Mouse (Mus musculus) MEL (cell line): ENCODE results near the gene Dync2h1. TPM values are rescaled to one million over a fixed set of nuclear protein-coding genes. Genes with fewer than 3 reads are reported as not detected.

Experiments used
- DNase-seq: peaks from one replicate; pipeline ENCODE4 v3.0.0; 2011; ENCODE audit warnings: low read depth, low spot score
- H3K27ac ChIP-seq: 2 replicates; pipeline ENCODE4 v1.5.1; 2012; ENCODE audit warnings: low read depth, mild to moderate bottlenecking, control low read depth, low read length, moderate library complexity; ENCODE audit not compliant: control insufficient read depth
- H3K27me3 ChIP-seq, 2 experiments: fragments of 150-350 bp in 1 of 2; sonication (generic) in 1 of 2; 2 replicates each; pipeline ENCODE4 v1.6.1; 2012; ENCODE audit warnings: low read length in 2 of 2, mild to moderate bottlenecking in 2 of 2, improper control_type of control experiment in 1 of 2, moderate library complexity in 1 of 2; ENCODE audit not compliant: insufficient read depth in 2 of 2, control insufficient read depth in 1 of 2
- H3K36me3 ChIP-seq, 2 experiments: 2 replicates each; pipeline ENCODE4 v1.6.1; 2012 to 2014; ENCODE audit warnings: low read length in 2 of 2, improper control_type of control experiment in 1 of 2, inconsistent platforms in 1 of 2, mild to moderate bottlenecking in 1 of 2; ENCODE audit not compliant: insufficient read depth in 2 of 2, control insufficient read depth in 1 of 2
- H3K4me1 ChIP-seq, 2 experiments: fragments of 150-350 bp in 1 of 2; sonication (generic) in 1 of 2; 2 replicates each; pipeline ENCODE4 v1.6.1; 2012; ENCODE audit warnings: low read length in 2 of 2, improper control_type of control experiment in 1 of 2, mild to moderate bottlenecking in 1 of 2; ENCODE audit not compliant: insufficient read depth in 2 of 2, control insufficient read depth in 1 of 2
- H3K4me3 ChIP-seq, 2 experiments: fragments of 150-350 bp in 1 of 2; sonication (generic) in 1 of 2; 2 replicates each; pipeline ENCODE4 v1.5.1; 2012; ENCODE audit warnings: low read depth in 2 of 2, low read length in 2 of 2, mild to moderate bottlenecking in 2 of 2, moderate library complexity in 2 of 2, control low read depth in 1 of 2, improper control_type of control experiment in 1 of 2; ENCODE audit not compliant: control insufficient read depth in 1 of 2, insufficient read depth in 1 of 2
- H3K79me2 ChIP-seq: 2 replicates; pipeline ENCODE4 v1.6.1; 2012; ENCODE audit warnings: mild to moderate bottlenecking, low read length, moderate library complexity; ENCODE audit not compliant: control insufficient read depth, poor library complexity, insufficient read depth
- H3K9ac ChIP-seq: 2 replicates; pipeline ENCODE4 v1.6.1; 2012; ENCODE audit warnings: low read depth, mild to moderate bottlenecking, control low read depth, low read length, moderate library complexity; ENCODE audit not compliant: control insufficient read depth, poor library complexity, severe bottlenecking
- H3K9me3 ChIP-seq: fragments of 150-350 bp; sonication (generic); replicated peaks from 2 replicates; pipeline ENCODE4 v1.6.1; 2012; ENCODE audit warnings: mild to moderate bottlenecking, low read length, improper control_type of control experiment, moderate library complexity; ENCODE audit not compliant: insufficient read depth
- BHLHE40 ChIP-seq: IDR thresholded peaks from 2 replicates; pipeline ENCODE4 v1.6.1; 2012; ENCODE audit warnings: low read depth, mild to moderate bottlenecking, inconsistent platforms, low read length, improper control_type of control experiment, borderline replicate concordance
- CHD2 ChIP-seq: IDR thresholded peaks from 2 replicates; pipeline ENCODE4 v1.6.1; 2011; ENCODE audit warnings: low read length, improper control_type of control experiment
- E2F4 ChIP-seq: IDR thresholded peaks from 2 replicates; pipeline ENCODE4 v1.6.1; 2011; ENCODE audit warnings: low read depth, low read length, improper control_type of control experiment, borderline replicate concordance
- ELF1 ChIP-seq: IDR thresholded peaks from 2 replicates; pipeline ENCODE4 v1.6.1; 2014; ENCODE audit warnings: low read depth, mild to moderate bottlenecking, inconsistent platforms, low read length, improper control_type of control experiment, moderate library complexity
- EP300 ChIP-seq, 2 experiments: IDR thresholded peaks; 2 replicates each; pipeline ENCODE4 v1.6.1; 2011; ENCODE audit warnings: improper control_type of control experiment in 2 of 2, low read length in 2 of 2, low read depth in 1 of 2, mild to moderate bottlenecking in 1 of 2
- GATA1 ChIP-seq: IDR thresholded peaks from 2 replicates; pipeline ENCODE4 v1.6.1; 2011; ENCODE audit warnings: low read depth, low read length, improper control_type of control experiment
- HCFC1 ChIP-seq: IDR thresholded peaks from 2 replicates; pipeline ENCODE4 v1.6.1; 2012; ENCODE audit warnings: low read depth, mild to moderate bottlenecking, inconsistent platforms, low read length, improper control_type of control experiment, moderate library complexity
- JUND ChIP-seq: IDR thresholded peaks from 2 replicates; pipeline ENCODE4 v1.6.1; 2011; ENCODE audit warnings: low read depth, mild to moderate bottlenecking, improper control_type of control experiment, low read length
- KAT2A ChIP-seq: conservative IDR thresholded peaks from 2 replicates; pipeline ENCODE4 v1.6.1; 2012; ENCODE audit warnings: low read depth, low read length, improper control_type of control experiment, inconsistent platforms
- MAFK ChIP-seq: IDR thresholded peaks from 2 replicates; pipeline ENCODE4 v1.6.1; 2011; ENCODE audit warnings: low read depth, mild to moderate bottlenecking, low read length, improper control_type of control experiment, borderline replicate concordance
- MAZ ChIP-seq: IDR thresholded peaks from 2 replicates; pipeline ENCODE4 v1.6.1; 2012; ENCODE audit warnings: low read depth, mild to moderate bottlenecking, inconsistent platforms, low read length, improper control_type of control experiment
- MEF2A ChIP-seq: IDR thresholded peaks from 2 replicates; pipeline ENCODE4 v1.6.1; 2014; ENCODE audit warnings: low read depth, mild to moderate bottlenecking, inconsistent platforms, low read length, improper control_type of control experiment; ENCODE audit not compliant: poor library complexity, insufficient replicate concordance, severe bottlenecking; ENCODE audit errors: extremely low read depth
- MYB ChIP-seq: IDR thresholded peaks from 2 replicates; pipeline ENCODE4 v1.6.1; 2011; ENCODE audit warnings: mild to moderate bottlenecking, low read depth, low read length, improper control_type of control experiment
- NELFE ChIP-seq: IDR thresholded peaks from 2 replicates; pipeline ENCODE4 v1.6.1; 2011; ENCODE audit warnings: low read depth, low read length, improper control_type of control experiment
- NRF1 ChIP-seq: IDR thresholded peaks from 2 replicates; pipeline ENCODE4 v1.6.1; 2014; ENCODE audit warnings: low read depth, mild to moderate bottlenecking, inconsistent platforms, low read length, improper control_type of control experiment, moderate library complexity; ENCODE audit not compliant: poor library complexity, insufficient read depth, severe bottlenecking
- RCOR1 ChIP-seq: IDR thresholded peaks from 2 replicates; pipeline ENCODE4 v1.6.1; 2012; ENCODE audit warnings: low read depth, mild to moderate bottlenecking, inconsistent platforms, low read length, improper control_type of control experiment
- SIN3A ChIP-seq: IDR thresholded peaks from 2 replicates; pipeline ENCODE4 v1.6.1; 2012; ENCODE audit warnings: low read length, improper control_type of control experiment, inconsistent platforms
- TBP ChIP-seq: IDR thresholded peaks from 2 replicates; pipeline ENCODE4 v1.8.0; 2011; ENCODE audit warnings: low read depth, low read length, improper control_type of control experiment
- TCF12 ChIP-seq: IDR thresholded peaks from 2 replicates; pipeline ENCODE4 v1.6.1; 2014; ENCODE audit warnings: low read depth, mild to moderate bottlenecking, inconsistent platforms, low read length, improper control_type of control experiment, moderate library complexity
- UBTF ChIP-seq: IDR thresholded peaks from 2 replicates; pipeline ENCODE4 v1.6.1; 2012; ENCODE audit warnings: low read depth, mild to moderate bottlenecking, inconsistent platforms, low read length, improper control_type of control experiment, moderate library complexity, borderline replicate concordance; ENCODE audit not compliant: insufficient read depth
- USF2 ChIP-seq, 2 experiments: IDR thresholded peaks; 2 replicates each; pipeline ENCODE4 v1.6.1; 2011 to 2012; ENCODE audit warnings: improper control_type of control experiment in 2 of 2, low read length in 2 of 2, borderline replicate concordance in 1 of 2, inconsistent platforms in 1 of 2, low read depth in 1 of 2, mild to moderate bottlenecking in 1 of 2; ENCODE audit not compliant: insufficient read depth in 1 of 2
- ZC3H11A ChIP-seq: IDR thresholded peaks from 2 replicates; pipeline ENCODE4 v1.6.1; 2012; ENCODE audit warnings: low read depth, mild to moderate bottlenecking, inconsistent platforms, low read length, improper control_type of control experiment
- ZMIZ1 ChIP-seq: IDR thresholded peaks from 2 replicates; pipeline ENCODE4 v1.6.1; 2012; ENCODE audit warnings: low read depth, mild to moderate bottlenecking, inconsistent platforms, low read length, improper control_type of control experiment, moderate library complexity
- ZNF384 ChIP-seq: IDR thresholded peaks from 2 replicates; pipeline ENCODE4 v1.6.1; 2012; ENCODE audit warnings: low read depth, mild to moderate bottlenecking, inconsistent platforms, low read length, improper control_type of control experiment
- polyA plus RNA-seq, 2 experiments: library from polyadenylated mRNA; stranded (reverse) in 1 of 2; unstranded in 1 of 2; fragments of >175 nt in 1 of 2; fragments of >200 nt in 1 of 2; gene quantifications; 2 replicates each; pipeline versions ENCODE4 v1.2.1 to v1.2.4; 2012; ENCODE audit warnings: low replicate concordance in 2 of 2, low read depth in 1 of 2; ENCODE audit not compliant: insufficient read length in 2 of 2, insufficient read depth in 1 of 2, missing spikeins in 1 of 2
- total RNA-seq: library from RNA; depleted of rRNA; stranded (reverse); fragments of 300-350 nt; gene quantifications from 2 replicates; pipeline ENCODE4 v1.2.3, GENCODE M21; 2012

Gene Dync2h1
- total and polyA plus RNA-seq, 3 experiments = 3.2 to 4.5 TPM; not detected in 1

DNA sequence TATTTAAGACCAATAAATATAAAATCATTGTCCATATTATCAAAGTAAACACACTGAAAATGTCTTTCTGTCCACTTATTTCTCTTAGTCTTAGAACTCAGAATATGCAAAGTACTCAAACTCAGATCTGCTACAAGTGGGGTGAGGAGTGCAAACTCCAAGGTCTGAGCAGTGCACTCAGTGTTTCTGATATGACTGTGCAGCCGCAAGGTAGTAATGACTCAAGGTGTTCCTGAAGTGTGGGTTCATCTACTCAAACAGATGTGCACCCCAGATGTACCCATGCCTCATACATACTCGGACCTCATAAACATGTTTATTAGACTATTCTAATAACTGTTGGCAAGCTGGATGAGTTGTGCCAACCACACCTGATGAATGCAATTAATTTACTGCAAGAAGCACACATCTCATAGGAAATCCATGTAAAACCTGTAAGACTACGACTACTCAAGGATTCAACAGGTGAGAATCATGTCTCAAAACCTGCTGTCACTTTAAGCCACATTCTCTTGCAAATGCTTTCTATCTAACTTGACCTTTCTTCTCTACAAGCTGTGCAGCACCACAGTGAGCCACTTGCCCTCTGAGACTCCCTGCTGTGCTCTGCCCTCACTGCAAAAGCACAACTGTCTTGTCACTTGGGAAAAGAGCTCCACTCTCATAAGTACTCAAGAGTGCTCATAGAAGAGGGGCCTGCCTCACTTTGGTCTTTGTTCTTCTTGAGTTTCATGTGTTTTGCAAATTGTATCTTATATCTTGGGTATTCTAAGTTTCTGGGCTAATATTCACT is 195.2 kb downstream of the Dync2h1 start:
- DNase-seq = no peak
- Histone ChIP-seq H3K4me3 (no peak overlapping the region), H3K4me1 (no peaks in the 10 kb centered on the region)

GRCm38 (mm10) chr9:6986161-6986560 is 198.1 kb downstream of the Dync2h1 start:
- DNase-seq = no peak
- H3K4me3 ChIP-seq = no peak overlapping the region
- H3K79me2 ChIP-seq = no peaks in the 10 kb centered on the region
- no peaks in the 10 kb centered on the region for H3K9me3 ChIP-seq
- H3K27ac ChIP-seq = no peak overlapping the region
- no peaks in the 10 kb centered on the region for H3K4me1 ChIP-seq
- no peaks in the 10 kb centered on the region for H3K36me3 ChIP-seq
- H3K9ac ChIP-seq = no peak overlapping the region
- TF ChIP-seq ZMIZ1 = no peak
- TF ChIP-seq EP300 (IDR thresholded peaks at IDR 0.05; ENCODE audit: low read depth in 1 of 2, low read length in 2 of 2) = no peak
- TF ChIP-seq NRF1 = no peak
- no peak for TF ChIP-seq MYB
- TF ChIP-seq TCF12 = no peak
- no peaks in the 10 kb centered on the region for H3K27me3 ChIP-seq

More for the DNA sequence above, 195.2 kb downstream of the Dync2h1 start:
- TF ChIP-seq MAZ = no peak
- no peak for TF ChIP-seq SIN3A
- Histone ChIP-seq H3K27ac (no peak overlapping the region), H3K9me3 (no peaks in the 10 kb centered on the region), H3K79me2 (no peaks in the 10 kb centered on the region), H3K27me3 (no peaks in the 10 kb centered on the region), H3K36me3 (no peaks in the 10 kb centered on the region; a peak in 1 of 4 replicates), H3K9ac (no peak overlapping the region)

DNA sequence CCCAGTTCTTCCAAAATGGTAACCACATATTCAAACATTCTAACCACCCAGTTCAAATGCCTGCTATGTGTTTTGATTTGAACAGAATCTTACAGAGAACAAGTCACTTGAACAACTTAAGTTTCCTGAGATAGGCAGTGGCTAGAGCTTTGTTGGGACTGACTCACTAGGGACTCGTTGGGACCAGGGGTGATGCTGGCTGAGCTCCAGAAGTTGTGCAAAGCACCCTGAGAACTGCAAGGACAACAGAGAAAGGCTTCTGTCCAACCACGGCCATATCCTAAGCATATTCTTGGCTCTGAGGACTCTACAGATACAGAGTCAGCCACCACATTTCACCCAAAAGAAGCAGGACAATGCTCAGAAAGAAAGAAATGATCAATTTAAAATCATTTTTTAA is 215.1 kb downstream of the Dync2h1 start:
- no peaks in the 10 kb centered on the region for H3K27me3 ChIP-seq

More for the DNA sequence above, 215.1 kb downstream of the Dync2h1 start:
- Histone ChIP-seq H3K27ac (no peak overlapping the region), H3K4me3 (no peak overlapping the region), H3K79me2 (no peaks in the 10 kb centered on the region)
- DNase-seq = no peak
- TF ChIP-seq KAT2A (no peak), MAZ (no peak), HCFC1 (no peak), MAFK (no peak), RCOR1 (no peak), GATA1 (no peak), NELFE (no peak), JUND (no peak), ZC3H11A (no peak), UBTF (no peak), CHD2 (no peak), ELF1 (no peak), ZNF384 (no peak), MEF2A (no peak), TBP (no peak), BHLHE40 (no peak), USF2 (IDR thresholded peaks at IDR 0.05; ENCODE audit: borderline replicate concordance in 1 of 2, insufficient read depth in 1 of 2, low read depth in 1 of 2, low read length in 2 of 2) (no peak), E2F4 (no peak)
- TF ChIP-seq, all 39 proteins: peak for 0
- Histone ChIP-seq H3K4me1 (no peaks in the 10 kb centered on the region), H3K9me3 (no peaks in the 10 kb centered on the region), H3K36me3 (no peaks in the 10 kb centered on the region), H3K9ac (no peak overlapping the region)
